Mouse (Mus musculus) neural tube, embryonic 10.5 days (tissue): ENCODE data around the gene Ppard.

Experiments
- DNase-seq: peaks from one replicate; pipeline ENCODE4 v3.0.0-alpha.2; 2017; ENCODE audit warnings: low spot score; ENCODE audit errors: extremely low spot score

Ppard gene

GRCm38 (mm10) chr17:28281866-28282441 is 49.5 kb downstream of the Ppard start:
- DNase-seq, result no peak

DNA sequence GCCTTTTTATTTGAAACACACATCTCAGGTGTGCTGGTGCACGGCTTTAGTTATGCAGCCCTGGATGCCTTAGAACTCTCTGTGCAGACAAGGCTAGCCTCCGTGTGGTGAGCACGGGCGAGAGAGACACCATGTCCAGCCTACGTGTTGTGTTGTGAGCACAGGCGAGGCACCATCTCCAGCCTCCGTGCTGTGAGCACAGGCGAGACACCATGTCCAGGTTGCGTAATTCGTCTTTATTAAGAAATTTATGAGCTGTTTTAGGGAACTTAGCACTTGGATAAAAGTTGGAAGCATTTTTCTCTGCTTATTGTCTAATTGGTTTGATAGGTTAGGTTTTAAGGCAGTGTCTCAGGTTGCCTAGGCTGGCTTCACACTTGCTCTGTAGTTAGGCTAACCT is 50.7 kb downstream of the Ppard start:
- DNase-seq, result no peak

DNA sequence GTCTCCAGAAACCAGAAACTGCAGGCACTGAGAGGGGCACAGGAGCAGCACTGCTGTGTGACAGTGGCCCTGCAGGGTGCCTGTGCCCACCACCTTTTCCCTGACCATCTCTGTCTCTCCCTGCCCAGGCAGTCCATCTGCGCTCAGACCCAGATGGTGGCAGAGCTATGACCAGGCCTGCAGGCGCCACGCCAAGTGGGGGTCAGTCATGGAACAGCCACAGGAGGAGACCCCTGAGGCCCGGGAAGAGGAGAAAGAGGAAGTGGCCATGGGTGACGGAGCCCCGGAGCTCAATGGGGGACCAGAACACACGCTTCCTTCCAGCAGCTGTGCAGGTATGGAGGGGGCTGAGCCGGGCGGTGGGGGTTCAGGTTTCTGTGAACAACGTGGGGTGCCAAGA is 53.6 kb downstream of the Ppard start:
- no peak for DNase-seq

DNA sequence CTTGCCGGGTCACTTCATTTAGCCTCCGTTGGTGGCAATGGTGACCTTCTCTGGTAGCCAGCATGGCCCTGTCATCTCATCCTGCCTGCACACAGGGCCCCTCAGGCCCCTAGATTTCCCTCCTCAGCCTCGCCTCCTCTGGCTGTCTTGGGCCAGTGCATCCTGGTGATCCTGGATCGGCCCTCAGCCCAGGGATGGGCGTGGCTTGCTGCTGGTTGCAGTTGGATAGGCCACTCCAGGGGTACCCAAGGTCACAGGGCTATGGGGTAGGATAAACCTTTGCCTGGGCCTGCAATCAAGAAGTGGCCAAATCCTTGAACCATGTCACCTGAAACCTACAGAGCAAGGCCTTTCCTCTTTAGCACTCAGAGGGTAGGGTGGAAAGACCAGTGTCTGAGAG is 54.5 kb downstream of the Ppard start:
- no peak for DNase-seq

DNA sequence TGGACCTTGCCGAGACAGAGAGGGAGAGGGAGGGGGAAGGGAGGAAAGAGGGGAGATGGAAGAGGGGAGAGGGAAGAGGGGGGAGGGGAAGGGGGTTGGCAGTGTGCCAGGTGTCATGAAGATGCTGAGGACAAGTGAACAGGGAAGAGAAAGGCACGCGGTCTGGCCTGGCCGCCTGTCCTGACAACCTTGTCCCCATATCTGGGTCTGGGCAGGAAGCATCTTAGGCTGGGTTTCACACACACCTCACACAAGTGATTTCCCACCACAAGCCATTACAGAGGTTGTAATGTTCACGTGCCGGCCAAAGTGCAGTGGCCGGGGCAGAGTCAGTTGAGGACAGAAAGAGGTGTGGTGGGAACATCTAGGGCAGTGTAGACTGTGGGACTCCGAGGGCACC is 55.1 kb downstream of the Ppard start:
- DNase-seq, result no peak

GRCm38 (mm10) chr17:28287980-28288379 is 55.5 kb downstream of the Ppard start:
- DNase-seq, result no peak

GRCm38 (mm10) chr17:28290262-28290661 is 57.8 kb downstream of the Ppard start:
- no peak for DNase-seq

DNA sequence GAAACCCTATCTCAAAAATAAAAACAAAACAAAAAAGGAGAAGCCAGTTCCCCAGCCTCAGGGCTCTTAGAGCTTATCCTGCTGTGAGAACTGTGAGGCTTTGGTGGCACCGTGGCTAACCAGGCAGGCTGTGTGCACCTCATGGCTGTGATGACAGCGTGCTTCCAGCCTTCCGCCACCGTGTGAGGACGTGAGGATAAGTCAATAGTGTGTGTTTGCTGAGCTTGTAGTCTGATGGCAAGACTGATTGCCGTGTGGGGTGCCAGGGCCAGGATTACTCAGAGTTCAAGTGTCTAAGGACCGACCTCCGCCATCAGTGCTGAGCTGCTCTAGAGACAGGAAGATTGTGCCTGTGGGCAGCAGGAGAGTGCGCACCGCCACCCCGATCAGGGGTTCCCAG is 58.2 kb downstream of the Ppard start:
- no peak for DNase-seq

GRCm38 (mm10) chr17:28291346-28291745 is 58.8 kb downstream of the Ppard start:
- no peak for DNase-seq

DNA sequence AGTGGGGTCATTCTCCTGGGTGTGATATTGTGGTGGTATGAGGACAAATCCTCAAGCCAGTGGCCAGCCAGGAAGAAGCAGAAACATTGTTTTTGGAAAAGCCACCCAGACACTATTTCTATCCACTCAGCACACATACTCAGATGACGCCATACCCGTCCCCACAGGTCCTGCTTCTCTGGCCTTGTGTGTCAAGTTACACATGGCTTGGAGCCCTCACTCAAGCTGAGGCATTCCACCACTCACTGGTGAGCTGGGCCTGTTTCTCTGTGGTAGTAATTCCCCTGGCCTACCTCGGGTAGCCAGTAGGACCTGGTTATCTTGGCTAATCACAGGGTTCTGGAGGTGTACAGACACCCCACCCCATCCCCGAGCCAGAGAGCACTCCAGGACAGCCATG is 61.2 kb downstream of the Ppard start:
- no peak for DNase-seq

GRCm38 (mm10) chr17:28294449-28295333 is 62.2 kb downstream of the Ppard start:
- no peak for DNase-seq

DNA sequence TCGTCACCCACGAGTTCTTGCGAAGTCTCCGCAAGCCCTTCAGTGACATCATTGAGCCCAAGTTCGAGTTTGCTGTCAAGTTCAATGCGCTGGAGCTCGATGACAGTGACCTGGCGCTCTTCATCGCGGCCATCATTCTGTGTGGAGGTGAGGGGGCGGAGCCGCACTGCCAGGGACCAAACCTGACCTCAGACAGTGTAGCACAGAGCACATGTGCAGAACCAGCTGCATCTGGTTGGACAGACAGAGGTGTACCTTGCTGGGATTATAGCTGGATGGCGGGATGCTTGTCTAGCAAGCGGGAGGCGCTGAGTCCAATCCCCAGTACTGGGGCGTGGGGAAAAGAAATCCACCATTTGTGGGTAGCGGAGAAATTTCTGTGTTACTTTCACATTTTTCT is 66.4 kb downstream of the Ppard start:
- DNase-seq, result no peak

- DNase-seq, result peak; percentile 35
Measured at GRCm38 (mm10) chr17:28299669-28300320, 67.3 kb downstream of the Ppard start.

DNA sequence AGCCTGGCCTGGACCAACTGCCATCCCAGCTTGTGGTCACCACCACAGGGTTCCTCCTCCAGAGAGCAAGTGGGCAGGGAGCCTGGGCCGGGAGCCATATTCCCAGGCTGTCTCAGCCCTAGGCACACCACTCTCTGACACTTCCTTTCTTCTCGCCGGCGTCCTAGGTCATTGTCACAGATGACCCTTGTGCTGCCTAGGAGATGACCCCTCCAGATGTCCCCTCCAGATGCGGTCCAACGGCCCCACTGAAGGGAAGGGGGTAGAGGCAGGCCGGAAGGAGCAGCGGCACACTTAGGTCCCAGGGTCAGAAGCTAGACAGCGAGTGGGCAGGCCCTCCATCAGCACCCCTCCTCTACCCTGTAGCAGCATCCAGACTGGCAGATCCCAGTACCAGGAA is 67.8 kb downstream of the Ppard start:
- DNase-seq, result peak; percentile 37

- no peak for DNase-seq
Measured at GRCm38 (mm10) chr17:28300850-28301249, 68.3 kb downstream of the Ppard start.

DNA sequence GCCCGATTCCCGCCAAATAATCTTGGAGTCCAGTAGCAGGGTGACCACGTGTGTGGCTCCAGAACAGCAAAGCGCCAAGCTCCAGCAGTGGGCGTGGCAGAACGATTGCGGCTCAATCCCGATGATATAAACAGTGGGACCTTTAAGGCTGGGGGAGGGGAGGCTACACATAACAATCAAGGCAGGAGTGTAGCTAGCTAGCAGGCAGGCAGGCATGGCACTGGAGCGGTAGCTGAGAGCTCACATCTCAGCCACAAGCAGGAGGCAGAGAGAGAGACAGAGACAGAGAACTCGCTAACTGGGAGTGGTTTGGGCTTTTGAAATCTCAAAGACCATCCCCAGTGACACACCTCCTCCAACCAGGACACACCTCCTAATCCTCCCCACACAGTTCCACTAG is 72.7 kb downstream of the Ppard start:
- no peak for DNase-seq

GRCm38 (mm10) chr17:28308297-28309195 is 76.0 kb downstream of the Ppard start:
- peak; percentile 91 for DNase-seq

- DNase-seq, result no peak
Measured at GRCm38 (mm10) chr17:28310831-28311230, 78.3 kb downstream of the Ppard start.

GRCm38 (mm10) chr17:28311366-28312132 is 79.0 kb downstream of the Ppard start:
- DNase-seq, result no peak
